Mouse (Mus musculus) retina, embryonic 14.5 days (tissue): Measurements from ENCODE around the gene Snap47.
"Not testable (repeated sequence)": the region's sequence is repeated elsewhere in the genome, so short reads cannot be mapped to it uniquely, and the experiment has no call there.

Source experiments
- DNase-seq: peaks from one replicate; pipeline ENCODE4 v3.0.0-alpha.2; 2015; ENCODE audit warnings: low spot score

Gene Snap47

GRCm38 (mm10) chr11:59367955-59368354 is 83.0 kb downstream of the Snap47 start:
- DNase-seq, result not testable (repeated sequence)

GRCm38 (mm10) chr11:59366633-59367032 is 84.4 kb downstream of the Snap47 start:
- peak; percentile 51 for DNase-seq

GRCm38 (mm10) chr11:59366031-59366430 is 85.0 kb downstream of the Snap47 start:
- no peak for DNase-seq

GRCm38 (mm10) chr11:59364417-59364816 is 86.6 kb downstream of the Snap47 start:
- DNase-seq, result no peak

- no peak for DNase-seq
Observed at GRCm38 (mm10) chr11:59364007-59364406, 87.0 kb downstream of the Snap47 start.

GRCm38 (mm10) chr11:59361291-59361690 is 89.7 kb downstream of the Snap47 start:
- no peak for DNase-seq
